Mouse (Mus musculus): ENCODE results near the gene Rbms1. TPM values are rescaled to one million over a fixed set of nuclear protein-coding genes. Genes with fewer than 3 reads are reported as not detected.
A peak's percentile ranks its signal among the peaks of the same experiment; 100 is the strongest.

Rbms1 gene
- polyA plus RNA-seq, 1 experiment from 2014 or later, result 72.2 TPM

DNA sequence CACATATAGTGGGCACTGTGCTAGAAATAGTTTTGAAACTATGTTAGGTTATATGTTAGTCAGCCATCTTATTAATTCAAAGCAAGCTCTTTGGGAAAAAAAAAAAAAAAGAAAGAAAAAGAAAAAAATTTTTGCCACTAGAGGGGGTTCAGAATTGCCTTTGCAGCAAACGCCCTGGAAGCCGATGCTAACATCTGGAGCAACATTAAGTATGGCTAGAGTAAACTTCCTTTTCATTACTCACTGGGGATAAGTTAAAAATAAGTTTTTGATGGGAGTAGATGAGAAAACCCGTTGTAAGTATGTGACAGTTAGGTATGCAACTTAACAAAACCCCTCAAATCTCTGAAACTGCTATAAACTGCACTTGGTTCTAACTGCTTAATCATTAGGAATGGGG, 57.7 kb downstream of the Rbms1 start:
- no peak overlapping the region for H3K4me3 ChIP-seq (ENCODE audit: low read length)
- H3K4me2 ChIP-seq (ENCODE audit: low read depth, low read length), result no peak overlapping the region
- no peak for ATAC-seq
- no peaks in the 10 kb centered on the region for H3K9me3 ChIP-seq (ENCODE audit: control insufficient read depth, low read length)
- H3K4me1 ChIP-seq (ENCODE audit: control insufficient read depth, insufficient read depth, low read length), result peaks cover 4% of the 10 kb centered on the region; the same call in 1 of the 2 replicates
- no peaks in the 10 kb centered on the region for H3K36me3 ChIP-seq (ENCODE audit: control insufficient read depth, insufficient read depth, low read length)
- H3K27me3 ChIP-seq (replicated peaks; ENCODE audit: control insufficient read depth, insufficient read depth, low read length), result no peaks in the 10 kb centered on the region
- WGBS, result 12% methylated on average over 3 of the region's 3 CpGs
- no peak overlapping the region for H3K9ac ChIP-seq (ENCODE audit: low read depth, low read length)
- no peak overlapping the region for H3K27ac ChIP-seq (ENCODE audit: low read length)

DNA sequence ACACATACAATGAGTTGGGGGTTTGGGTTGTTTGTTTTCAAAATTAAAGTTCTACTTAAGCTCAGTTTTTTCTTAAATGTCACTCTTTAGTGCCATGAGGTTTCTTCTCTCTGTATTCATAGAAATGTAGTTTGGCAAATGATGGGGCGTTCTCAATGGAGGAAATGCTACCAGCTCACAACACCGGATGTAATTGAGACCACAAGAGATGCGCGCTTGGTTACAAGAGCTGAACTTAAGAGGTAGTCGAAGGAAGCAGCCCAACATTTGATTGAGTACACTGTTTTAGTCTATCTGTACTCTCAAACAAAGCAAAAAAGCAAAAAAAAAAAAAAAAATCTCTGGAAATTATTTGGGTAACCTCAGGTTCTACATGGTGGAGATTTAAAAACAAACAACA, 58.9 kb downstream of the Rbms1 start:
- H3K9me3 ChIP-seq (ENCODE audit: control insufficient read depth, low read length), result no peaks in the 10 kb centered on the region
- H3K4me1 ChIP-seq (ENCODE audit: control insufficient read depth, insufficient read depth, low read length), result peaks cover 4% of the 10 kb centered on the region; the same call in 1 of the 2 replicates
- no peak overlapping the region for H3K4me3 ChIP-seq (ENCODE audit: low read length)
- H3K4me2 ChIP-seq (ENCODE audit: low read depth, low read length), result no peak overlapping the region
- H3K9ac ChIP-seq (ENCODE audit: low read depth, low read length), result no peak overlapping the region
- 82% methylated on average over 5 of the region's 5 CpGs for WGBS
- H3K36me3 ChIP-seq (ENCODE audit: control insufficient read depth, insufficient read depth, low read length), result no peaks in the 10 kb centered on the region
- no peak for ATAC-seq
- no peak overlapping the region for H3K27ac ChIP-seq (ENCODE audit: low read length)
- H3K27me3 ChIP-seq (replicated peaks; ENCODE audit: control insufficient read depth, insufficient read depth, low read length), result no peaks in the 10 kb centered on the region

DNA sequence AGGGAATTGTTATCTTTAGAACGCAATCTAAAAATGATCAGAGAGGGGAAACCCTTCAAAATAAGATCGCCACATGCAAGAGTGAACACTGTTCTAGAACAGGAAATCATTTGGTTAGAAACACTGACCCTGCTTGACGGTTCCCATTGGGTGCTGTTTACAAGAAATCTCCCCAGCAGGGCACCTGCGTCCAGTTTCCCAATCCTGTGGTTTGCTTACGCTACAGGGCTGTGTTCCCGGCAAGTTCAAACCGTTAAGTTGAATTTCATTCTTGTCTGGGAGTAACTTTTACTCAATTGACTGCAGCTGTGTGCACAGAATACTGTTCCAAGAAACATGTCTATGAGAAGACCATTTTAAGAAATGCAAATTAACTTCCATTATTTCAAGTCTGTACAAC, 59.5 kb downstream of the Rbms1 start:
- Histone ChIP-seq H3K36me3 (ENCODE audit: control insufficient read depth, insufficient read depth, low read length) (no peaks in the 10 kb centered on the region), H3K9ac (ENCODE audit: low read depth, low read length) (no peak overlapping the region), H3K9me3 (ENCODE audit: control insufficient read depth, low read length) (no peaks in the 10 kb centered on the region), H3K4me3 (ENCODE audit: low read length) (no peak overlapping the region), H3K27ac (ENCODE audit: low read length) (no peak overlapping the region), H3K4me2 (ENCODE audit: low read depth, low read length) (no peak overlapping the region), H3K27me3 (replicated peaks; ENCODE audit: control insufficient read depth, insufficient read depth, low read length) (no peaks in the 10 kb centered on the region), H3K4me1 (ENCODE audit: control insufficient read depth, insufficient read depth, low read length) (peaks cover 4% of the 10 kb centered on the region; the same call in 1 of the 2 replicates)
- no peak for ATAC-seq
- WGBS, result 74% methylated on average over 7 of the region's 7 CpGs

DNA sequence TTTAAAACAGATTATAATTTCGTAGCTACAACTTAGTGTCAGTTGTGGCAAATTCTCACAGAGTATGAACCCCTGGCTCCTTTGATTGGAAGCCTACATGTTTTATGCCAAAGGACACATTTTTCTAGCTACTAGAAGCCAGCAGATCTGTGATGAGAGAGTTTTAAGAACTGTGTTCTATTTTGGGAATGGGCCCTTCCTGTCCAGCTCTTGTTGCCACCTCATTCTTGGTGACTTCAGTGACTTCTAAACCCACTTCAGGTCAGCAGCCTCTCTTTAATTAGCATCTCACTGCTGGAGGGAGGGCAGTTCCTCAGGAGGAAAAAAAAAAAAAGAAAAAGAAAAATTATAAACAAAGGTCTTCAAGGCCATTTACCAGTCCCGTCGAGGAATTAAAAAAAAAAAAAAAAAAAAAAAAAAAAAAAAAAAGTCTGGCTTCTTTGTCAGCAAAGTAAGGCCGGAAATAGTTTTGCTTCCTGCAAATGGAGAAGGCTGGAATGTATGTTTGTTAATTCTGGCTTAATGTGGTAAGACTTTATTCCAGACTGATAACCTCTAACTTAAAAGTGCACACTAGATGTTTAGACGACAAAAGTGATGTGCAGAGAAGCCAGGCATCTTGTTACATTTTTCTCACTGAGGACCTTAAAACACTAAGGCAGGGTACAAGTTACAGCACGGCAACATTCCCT, 60.4 kb downstream of the Rbms1 start:
- Histone ChIP-seq H3K4me1 (ENCODE audit: control insufficient read depth, insufficient read depth, low read length) (peaks cover 4% of the 10 kb centered on the region; the same call in 1 of the 2 replicates), H3K36me3 (ENCODE audit: control insufficient read depth, insufficient read depth, low read length) (no peaks in the 10 kb centered on the region), H3K27me3 (replicated peaks; ENCODE audit: control insufficient read depth, insufficient read depth, low read length) (no peaks in the 10 kb centered on the region), H3K9ac (ENCODE audit: low read depth, low read length) (no peak overlapping the region), H3K27ac (ENCODE audit: low read length) (no peak overlapping the region), H3K4me3 (ENCODE audit: low read length) (no peak overlapping the region), H3K4me2 (ENCODE audit: low read depth, low read length) (no peak overlapping the region), H3K9me3 (ENCODE audit: control insufficient read depth, low read length) (no peaks in the 10 kb centered on the region)
- no peak for ATAC-seq
- WGBS, result 51% methylated on average over 6 of the region's 6 CpGs

DNA sequence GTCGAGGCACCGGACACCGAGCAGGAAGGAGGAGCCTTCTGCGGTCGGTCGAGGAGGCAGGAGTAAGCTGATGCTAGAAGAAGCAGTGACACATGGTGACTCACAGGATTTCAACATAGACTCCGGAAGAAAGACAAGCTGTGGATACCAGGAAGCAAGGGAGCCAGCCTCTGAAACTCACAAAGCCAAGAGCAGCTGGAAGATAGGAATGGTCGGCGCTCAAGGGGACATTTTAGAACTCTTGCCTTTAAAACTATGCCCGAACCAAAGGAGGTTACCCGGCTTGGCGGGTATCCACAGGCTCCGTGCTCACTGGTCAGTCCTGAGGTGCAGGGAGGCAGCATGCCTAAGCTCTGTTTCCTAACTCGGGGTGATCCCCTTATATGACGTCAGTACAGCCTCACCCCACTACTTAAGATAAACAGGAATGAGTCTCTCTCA, 61.5 kb downstream of the Rbms1 start:
- H3K9me3 ChIP-seq (ENCODE audit: control insufficient read depth, low read length), result no peaks in the 10 kb centered on the region
- H3K4me1 ChIP-seq (ENCODE audit: control insufficient read depth, insufficient read depth, low read length), result peaks cover 4% of the 10 kb centered on the region; the same call in 1 of the 2 replicates
- H3K9ac ChIP-seq (ENCODE audit: low read depth, low read length), result no peak overlapping the region
- H3K27me3 ChIP-seq (replicated peaks; ENCODE audit: control insufficient read depth, insufficient read depth, low read length), result no peaks in the 10 kb centered on the region
- H3K4me3 ChIP-seq (ENCODE audit: low read length), result no peak overlapping the region
- H3K27ac ChIP-seq (ENCODE audit: low read length), result peak overlapping the region; percentile 61; the same call in 1 of the 2 replicates
- no peaks in the 10 kb centered on the region for H3K36me3 ChIP-seq (ENCODE audit: control insufficient read depth, insufficient read depth, low read length)
- H3K4me2 ChIP-seq (ENCODE audit: low read depth, low read length), result no peak overlapping the region
- 71% methylated on average over 15 of the region's 15 CpGs for WGBS
- ATAC-seq, result peak; percentile 78

DNA sequence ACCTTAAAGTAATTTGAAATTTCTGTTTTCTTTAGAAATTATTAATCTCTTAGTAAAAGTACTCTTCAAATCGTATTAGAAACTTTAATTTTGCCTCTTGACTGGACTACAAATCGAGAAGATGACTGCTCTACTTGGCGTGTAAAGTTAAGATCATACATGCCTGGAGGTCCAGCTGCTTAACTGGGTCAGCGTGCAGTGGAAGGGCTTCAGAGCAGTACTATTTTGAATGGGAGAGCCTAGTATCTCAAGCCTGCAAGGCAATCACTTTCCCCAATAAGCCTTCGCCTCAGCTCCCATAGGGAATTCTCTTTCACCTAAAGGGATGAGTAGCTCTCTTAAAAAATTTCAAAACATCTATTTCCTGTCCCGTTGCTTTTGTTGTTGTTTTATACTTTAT, 62.0 kb downstream of the Rbms1 start:
- no peaks in the 10 kb centered on the region for H3K27me3 ChIP-seq (replicated peaks; ENCODE audit: control insufficient read depth, insufficient read depth, low read length)
- 78% methylated on average over 6 of the region's 6 CpGs for WGBS
- H3K9me3 ChIP-seq (ENCODE audit: control insufficient read depth, low read length), result no peaks in the 10 kb centered on the region
- H3K4me3 ChIP-seq (ENCODE audit: low read length), result no peak overlapping the region
- H3K36me3 ChIP-seq (ENCODE audit: control insufficient read depth, insufficient read depth, low read length), result no peaks in the 10 kb centered on the region
- H3K4me2 ChIP-seq (ENCODE audit: low read depth, low read length), result no peak overlapping the region
- no peak overlapping the region for H3K27ac ChIP-seq (ENCODE audit: low read length)
- H3K9ac ChIP-seq (ENCODE audit: low read depth, low read length), result no peak overlapping the region
- peaks cover 4% of the 10 kb centered on the region; the same call in 1 of the 2 replicates for H3K4me1 ChIP-seq (ENCODE audit: control insufficient read depth, insufficient read depth, low read length)
- no peak for ATAC-seq

DNA sequence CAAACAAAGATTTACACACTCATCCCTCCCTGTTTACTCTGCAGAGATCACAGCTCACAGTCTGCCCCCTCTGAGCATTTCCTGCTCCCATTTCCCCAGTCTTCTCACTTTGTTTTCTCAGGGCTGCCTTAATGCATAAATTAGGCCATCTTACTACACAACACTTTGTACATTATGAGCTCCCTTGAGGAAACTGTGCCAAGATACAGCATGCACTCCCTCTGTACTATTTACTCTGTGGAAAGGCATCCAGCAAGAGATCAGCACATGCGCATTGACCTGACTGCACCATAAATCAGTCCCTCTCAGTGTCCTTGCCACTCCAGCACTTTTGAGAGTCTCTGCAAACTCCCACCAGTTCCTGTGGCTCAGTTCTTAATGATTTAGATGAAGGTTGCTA, 70.0 kb downstream of the Rbms1 start:
- ATAC-seq, result no peak
- 67% methylated on average over 1 of the region's 1 CpGs for WGBS

DNA sequence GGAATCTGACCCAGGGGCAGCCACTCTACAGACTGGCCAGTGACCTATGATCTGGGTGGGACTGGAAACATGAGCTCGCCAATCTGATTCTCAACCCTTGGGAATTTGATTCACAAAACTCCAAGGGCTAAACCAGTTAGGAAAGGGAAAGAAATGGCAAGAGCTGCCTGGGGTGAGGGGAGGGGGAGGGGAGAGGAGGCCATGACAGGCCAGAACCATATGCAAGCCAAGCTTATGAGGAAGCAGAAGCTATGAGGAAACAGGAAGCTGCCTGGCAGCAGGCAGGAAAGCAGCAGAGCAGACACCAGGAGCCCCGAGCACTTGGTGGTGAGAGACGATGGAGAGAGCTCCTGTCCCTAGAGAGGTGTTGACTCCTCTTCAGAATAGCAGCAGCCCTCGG, 79.1 kb downstream of the Rbms1 start:
- no peaks in the 10 kb centered on the region for H3K9me3 ChIP-seq (ENCODE audit: control insufficient read depth, low read length)
- 44% methylated on average over 4 of the region's 4 CpGs for WGBS
- H3K36me3 ChIP-seq (ENCODE audit: control insufficient read depth, insufficient read depth, low read length), result no peaks in the 10 kb centered on the region
- no peak overlapping the region for H3K27ac ChIP-seq (ENCODE audit: low read length)
- peaks cover 16% of the 10 kb centered on the region for H3K4me1 ChIP-seq (ENCODE audit: control insufficient read depth, insufficient read depth, low read length)
- no peaks in the 10 kb centered on the region for H3K27me3 ChIP-seq (replicated peaks; ENCODE audit: control insufficient read depth, insufficient read depth, low read length)
- no peak overlapping the region for H3K4me2 ChIP-seq (ENCODE audit: low read depth, low read length)
- no peak overlapping the region for H3K9ac ChIP-seq (ENCODE audit: low read depth, low read length)
- no peak overlapping the region for H3K4me3 ChIP-seq (ENCODE audit: low read length)
- no peak for ATAC-seq

More for the DNA sequence above, 70.0 kb downstream of the Rbms1 start:
- Histone ChIP-seq H3K4me2 (ENCODE audit: low read depth, low read length) (no peak overlapping the region), H3K4me3 (ENCODE audit: low read length) (no peak overlapping the region), H3K36me3 (ENCODE audit: control insufficient read depth, insufficient read depth, low read length) (no peaks in the 10 kb centered on the region), H3K9ac (ENCODE audit: low read depth, low read length) (no peak overlapping the region), H3K9me3 (ENCODE audit: control insufficient read depth, low read length) (no peaks in the 10 kb centered on the region), H3K4me1 (ENCODE audit: control insufficient read depth, insufficient read depth, low read length) (0 out of 2 replicates have a peak, but pooled peaks cover 2% of the 10 kb centered on the region), H3K27ac (ENCODE audit: low read length) (no peak overlapping the region), H3K27me3 (replicated peaks; ENCODE audit: control insufficient read depth, insufficient read depth, low read length) (no peaks in the 10 kb centered on the region)

DNA sequence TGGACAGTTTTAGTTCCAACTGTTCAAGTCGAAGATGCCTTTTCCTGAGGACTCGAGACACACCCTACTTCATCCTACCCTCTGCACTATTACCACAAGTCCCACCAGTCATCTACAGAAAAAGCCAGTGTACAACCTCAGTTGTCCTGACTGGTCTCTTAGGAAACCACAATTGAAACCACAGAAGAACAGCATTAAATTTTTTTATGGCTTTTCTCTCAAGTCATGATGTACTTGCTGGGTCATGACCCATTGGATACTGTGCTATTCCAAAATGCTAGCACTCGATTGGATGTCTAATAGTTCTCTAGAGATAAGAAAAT, 80.0 kb downstream of the Rbms1 start:
- Histone ChIP-seq H3K4me2 (ENCODE audit: low read depth, low read length) (no peak overlapping the region), H3K36me3 (ENCODE audit: control insufficient read depth, insufficient read depth, low read length) (no peaks in the 10 kb centered on the region)

More for the DNA sequence above, 80.0 kb downstream of the Rbms1 start:
- no peak for ATAC-seq
- Histone ChIP-seq H3K9ac (ENCODE audit: low read depth, low read length) (no peak overlapping the region), H3K27ac (ENCODE audit: low read length) (no peak overlapping the region), H3K9me3 (ENCODE audit: control insufficient read depth, low read length) (no peaks in the 10 kb centered on the region), H3K4me1 (ENCODE audit: control insufficient read depth, insufficient read depth, low read length) (peaks cover 16% of the 10 kb centered on the region), H3K4me3 (ENCODE audit: low read length) (no peak overlapping the region), H3K27me3 (replicated peaks; ENCODE audit: control insufficient read depth, insufficient read depth, low read length) (no peaks in the 10 kb centered on the region)
- WGBS, result 65% methylated on average over 3 of the region's 3 CpGs
